Mouse (Mus musculus) c-Kit-positive CD71-negative TER-119-negative erythroid progenitor cells, embryonic 14.5 days (primary cell): ENCODE results near the gene Glmn.
A peak's percentile ranks its signal among the peaks of the same experiment; 100 is the strongest.

Experiments used
- DNase-seq: peaks from one replicate; pipeline ENCODE4 v3.0.0-alpha.2; 2013; ENCODE audit warnings: low read depth

Gene Glmn

GRCm38 (mm10) chr5:107597301-107598077 lies at the start of gene Glmn, which contains the start of gene Rpap2:
Gene Glmn (minus strand): TSS chr5:107597888.
Gene Rpap2 (plus strand): TSS chr5:107597373.
- peak; percentile 47 for DNase-seq

GRCm38 (mm10) chr5:107645935-107646334 lies 48.2 kb upstream of the Glmn start:
- DNase-seq, result no peak

- no peak for DNase-seq
These were observed 46.9 kb upstream of the Glmn start for GRCm38 (mm10) chr5:107644595-107644994.

GRCm38 (mm10) chr5:107638366-107638765 lies 40.7 kb upstream of the Glmn start:
- no peak for DNase-seq

- DNase-seq, result no peak
These were observed 39.4 kb upstream of the Glmn start for GRCm38 (mm10) chr5:107637106-107637505.

- no peak for DNase-seq
These were observed 36.0 kb upstream of the Glmn start for GRCm38 (mm10) chr5:107633651-107634050.

GRCm38 (mm10) chr5:107621327-107621726 lies 23.6 kb upstream of the Glmn start:
- no peak for DNase-seq

- DNase-seq, result no peak
These were observed 20.3 kb upstream of the Glmn start for GRCm38 (mm10) chr5:107617986-107618385.

GRCm38 (mm10) chr5:107611224-107611623 lies 13.5 kb upstream of the Glmn start:
- peak; percentile 48 for DNase-seq

GRCm38 (mm10) chr5:107598380-107598779 lies 692 bp upstream of the Glmn start:
- DNase-seq, result no peak

GRCm38 (mm10) chr5:107569148-107569547 lies 28.5 kb downstream of the Glmn start:
- no peak for DNase-seq

- no peak for DNase-seq
These were observed 40.7 kb downstream of the Glmn start for GRCm38 (mm10) chr5:107556969-107557368.

GRCm38 (mm10) chr5:107554336-107554735 lies 43.4 kb downstream of the Glmn start:
- DNase-seq, result no peak

- no peak for DNase-seq
These were observed 49.2 kb downstream of the Glmn start for GRCm38 (mm10) chr5:107548444-107548843.

GRCm38 (mm10) chr5:107547955-107548354 lies 49.7 kb downstream of the Glmn start:
- DNase-seq, result no peak

GRCm38 (mm10) chr5:107545927-107546326 lies 51.8 kb downstream of the Glmn start:
- no peak for DNase-seq

GRCm38 (mm10) chr5:107541696-107542095 lies 56.0 kb downstream of the Glmn start:
- no peak for DNase-seq

GRCm38 (mm10) chr5:107534581-107534980 lies 63.1 kb downstream of the Glmn start, which contains the start of gene 1700028K03Rik:
Gene 1700028K03Rik (plus strand): TSS chr5:107534709.
- no peak for DNase-seq

GRCm38 (mm10) chr5:107533590-107533989 lies 64.1 kb downstream of the Glmn start:
- DNase-seq, result no peak

GRCm38 (mm10) chr5:107528856-107529255 lies 68.8 kb downstream of the Glmn start:
- no peak for DNase-seq

GRCm38 (mm10) chr5:107524281-107524680 lies 73.4 kb downstream of the Glmn start:
- DNase-seq, result no peak

GRCm38 (mm10) chr5:107521897-107522296 lies 75.8 kb downstream of the Glmn start:
- DNase-seq, result no peak

GRCm38 (mm10) chr5:107521386-107521785 lies 76.3 kb downstream of the Glmn start:
- DNase-seq, result no peak

- no peak for DNase-seq
These were observed 79.1 kb downstream of the Glmn start for GRCm38 (mm10) chr5:107518602-107519001.
